Mouse (Mus musculus): ENCODE results near the gene Snx29. TPM values are rescaled to one million over a fixed set of nuclear protein-coding genes. Genes with fewer than 3 reads are reported as not detected.

Snx29 gene
- total and polyA plus RNA-seq, 3 experiments: 2.6 to 9.9 (median 8.9) TPM

DNA sequence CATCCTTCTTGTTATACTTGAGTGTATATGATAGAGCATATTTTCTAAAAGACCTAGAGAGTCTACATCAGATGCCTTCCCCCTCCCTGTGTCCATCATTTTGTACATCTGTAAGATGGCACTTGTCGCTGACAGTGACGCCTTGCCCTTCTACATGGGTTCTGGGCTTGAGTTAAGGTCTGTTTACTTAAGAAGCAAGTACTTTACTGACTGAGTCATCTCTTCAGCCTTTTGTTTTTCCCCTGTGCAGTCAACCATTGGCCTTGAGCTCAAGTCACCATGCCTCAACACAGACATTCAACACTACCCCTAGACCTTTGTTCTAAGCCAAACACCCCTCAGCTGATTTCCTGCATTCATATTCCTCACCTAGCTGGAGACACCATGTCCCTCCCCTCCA lies 385.4 kb downstream of the Snx29 start:
- H3K4me1 ChIP-seq (ENCODE audit: control insufficient read depth, insufficient read depth, low read length): no peaks in the 10 kb centered on the region
- no peak overlapping the region for H3K9ac ChIP-seq (ENCODE audit: low read depth, low read length)
- intact Hi-C loops (cut with DNase I): no loop called here
- TF ChIP-seq POLR2A (IDR thresholded peaks at IDR 0.05; ENCODE audit: insufficient read depth, low read depth, low read length): no peak
- no peak for TF ChIP-seq CTCF (IDR thresholded peaks at IDR 0.05)
- no peak for TF ChIP-seq EP300 (IDR thresholded peaks at IDR 0.05; ENCODE audit: insufficient read depth, low read depth, low read length)
- DNase-seq: no peak
- H3K27me3 ChIP-seq (ENCODE audit: control insufficient read depth, insufficient read depth, low read length): no peaks in the 10 kb centered on the region
- H3K79me2 ChIP-seq (replicated peaks; ENCODE audit: control insufficient read depth, insufficient read depth, low read length): no peaks in the 10 kb centered on the region
- no peak overlapping the region for H3K27ac ChIP-seq
- H3K36me3 ChIP-seq (ENCODE audit: control insufficient read depth, insufficient read depth, low read length): no peaks in the 10 kb centered on the region
- H3K4me3 ChIP-seq: no peak overlapping the region
- 97% methylated on average over 2 of the region's 2 CpGs for WGBS

DNA sequence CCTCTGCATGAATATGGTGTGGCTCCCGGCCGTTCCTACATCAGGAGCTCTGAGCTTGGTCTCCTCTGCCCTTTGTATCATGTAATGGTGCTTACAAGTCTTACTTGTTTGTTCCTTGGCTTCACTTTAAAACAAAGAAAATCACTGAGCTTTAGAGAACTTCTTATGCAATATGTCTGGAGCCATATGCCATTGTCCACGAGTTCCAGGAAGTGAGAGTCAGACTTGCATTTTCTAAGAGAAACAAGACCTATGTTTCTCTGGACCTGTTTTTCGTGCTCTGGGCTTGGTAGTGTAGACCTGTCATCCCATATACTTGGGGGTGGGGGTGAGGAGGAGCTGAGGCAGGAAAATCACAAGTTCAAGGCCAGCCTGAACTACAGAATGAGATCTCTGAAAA lies 386.7 kb downstream of the Snx29 start:
- H3K4me3 ChIP-seq: no peak overlapping the region
- no peak for DNase-seq
- intact Hi-C loops (cut with DNase I): no loop called here
- no peaks in the 10 kb centered on the region for H3K79me2 ChIP-seq (replicated peaks; ENCODE audit: control insufficient read depth, insufficient read depth, low read length)
- no peaks in the 10 kb centered on the region for H3K36me3 ChIP-seq (ENCODE audit: control insufficient read depth, insufficient read depth, low read length)
- no peak overlapping the region for H3K27ac ChIP-seq
- 76% methylated on average over 4 of the region's 4 CpGs for WGBS
- no peaks in the 10 kb centered on the region for H3K4me1 ChIP-seq (ENCODE audit: control insufficient read depth, insufficient read depth, low read length)
- H3K27me3 ChIP-seq (ENCODE audit: control insufficient read depth, insufficient read depth, low read length): no peaks in the 10 kb centered on the region
- H3K9ac ChIP-seq (ENCODE audit: low read depth, low read length): no peak overlapping the region
- TF ChIP-seq CTCF (IDR thresholded peaks at IDR 0.05): no peak
- TF ChIP-seq POLR2A (IDR thresholded peaks at IDR 0.05; ENCODE audit: insufficient read depth, low read depth, low read length): no peak
- TF ChIP-seq EP300 (IDR thresholded peaks at IDR 0.05; ENCODE audit: insufficient read depth, low read depth, low read length): no peak

DNA sequence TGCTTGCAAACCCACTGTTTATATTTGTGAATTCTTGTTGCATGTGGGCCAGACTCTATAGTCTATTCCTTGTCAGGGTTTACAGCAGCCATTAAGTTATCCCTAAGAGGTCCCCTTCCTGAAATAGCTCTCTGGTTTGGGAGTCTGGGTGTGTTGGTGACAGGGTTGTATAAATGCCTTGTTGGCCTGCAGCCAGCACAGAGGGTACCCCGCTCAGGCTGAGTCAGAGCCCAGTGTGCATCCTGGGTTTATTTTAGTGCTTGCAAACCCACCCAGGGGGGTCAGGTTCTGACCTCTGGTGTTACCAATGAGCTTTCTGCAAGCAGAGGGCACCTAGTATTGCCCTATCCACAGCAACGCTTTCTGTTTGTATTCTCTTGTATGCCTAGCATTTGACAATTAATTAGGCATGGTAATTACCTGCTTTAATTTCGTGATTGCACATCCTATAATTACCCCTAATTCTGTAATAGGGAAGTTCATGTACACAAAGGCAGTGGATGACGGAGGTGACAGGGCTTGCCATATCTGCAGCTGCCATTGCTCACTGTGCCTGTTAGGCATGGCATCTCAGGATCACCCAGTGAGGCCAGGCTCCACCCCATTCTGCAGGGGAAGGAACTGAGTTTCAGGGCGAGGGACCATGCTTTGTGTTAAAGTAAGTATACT lies 387.4 kb downstream of the Snx29 start:
- TF ChIP-seq CTCF (IDR thresholded peaks at IDR 0.05) (no peak), POLR2A (IDR thresholded peaks at IDR 0.05; ENCODE audit: insufficient read depth, low read depth, low read length) (no peak), EP300 (IDR thresholded peaks at IDR 0.05; ENCODE audit: insufficient read depth, low read depth, low read length) (no peak)
- WGBS: 68% methylated on average over 5 of the region's 5 CpGs
- peak in 1 of 2 experiments; percentile 13 for DNase-seq
- Histone ChIP-seq H3K79me2 (replicated peaks; ENCODE audit: control insufficient read depth, insufficient read depth, low read length) (no peaks in the 10 kb centered on the region), H3K27ac (no peak overlapping the region), H3K27me3 (ENCODE audit: control insufficient read depth, insufficient read depth, low read length) (no peaks in the 10 kb centered on the region), H3K4me1 (ENCODE audit: control insufficient read depth, insufficient read depth, low read length) (no peaks in the 10 kb centered on the region), H3K9ac (ENCODE audit: low read depth, low read length) (no peak overlapping the region), H3K36me3 (ENCODE audit: control insufficient read depth, insufficient read depth, low read length) (no peaks in the 10 kb centered on the region), H3K4me3 (no peak overlapping the region)
- intact Hi-C loops (cut with DNase I): no loop called here

DNA sequence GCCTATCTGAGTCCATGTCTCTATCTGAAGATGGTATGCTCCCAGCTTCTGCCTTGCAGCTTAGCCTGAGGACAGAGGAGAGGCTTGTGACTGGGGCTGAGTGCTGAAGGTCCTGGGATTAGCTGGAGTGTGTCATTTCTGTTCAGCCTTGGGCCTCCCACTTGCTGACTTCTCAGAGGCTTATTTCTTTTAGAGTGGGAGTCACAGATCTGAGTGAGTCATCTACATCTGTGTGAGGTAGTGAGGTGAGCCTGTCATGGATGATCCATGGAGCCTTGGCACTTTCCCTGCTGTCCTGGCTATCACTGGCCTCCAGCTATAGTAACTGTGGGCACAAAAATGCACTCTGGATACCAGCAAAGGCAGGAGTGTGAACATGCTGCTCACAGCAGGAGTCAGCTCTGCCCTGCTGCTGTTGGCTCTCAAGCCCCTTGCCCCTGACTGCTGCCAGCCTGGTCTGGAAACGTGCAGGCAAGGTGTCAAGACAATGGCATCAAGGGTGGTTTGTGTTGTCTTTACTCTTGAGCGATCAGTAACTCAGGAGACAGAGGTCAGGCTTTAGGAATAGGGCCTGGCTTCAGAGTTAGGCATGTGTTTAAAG lies 390.7 kb downstream of the Snx29 start:
- Histone ChIP-seq H3K4me1 (ENCODE audit: control insufficient read depth, insufficient read depth, low read length) (no peaks in the 10 kb centered on the region), H3K27ac (no peak overlapping the region), H3K9ac (ENCODE audit: low read depth, low read length) (no peak overlapping the region), H3K36me3 (ENCODE audit: control insufficient read depth, insufficient read depth, low read length) (no peaks in the 10 kb centered on the region), H3K79me2 (replicated peaks; ENCODE audit: control insufficient read depth, insufficient read depth, low read length) (no peaks in the 10 kb centered on the region), H3K27me3 (ENCODE audit: control insufficient read depth, insufficient read depth, low read length) (no peaks in the 10 kb centered on the region), H3K4me3 (no peak overlapping the region)
- 64% methylated on average over 2 of the region's 2 CpGs for WGBS
- intact Hi-C loops (cut with DNase I): no loop called here
- TF ChIP-seq EP300 (IDR thresholded peaks at IDR 0.05; ENCODE audit: insufficient read depth, low read depth, low read length): no peak
- no peak for TF ChIP-seq POLR2A (IDR thresholded peaks at IDR 0.05; ENCODE audit: insufficient read depth, low read depth, low read length)
- TF ChIP-seq CTCF (IDR thresholded peaks at IDR 0.05): no peak
- DNase-seq: no peak

DNA sequence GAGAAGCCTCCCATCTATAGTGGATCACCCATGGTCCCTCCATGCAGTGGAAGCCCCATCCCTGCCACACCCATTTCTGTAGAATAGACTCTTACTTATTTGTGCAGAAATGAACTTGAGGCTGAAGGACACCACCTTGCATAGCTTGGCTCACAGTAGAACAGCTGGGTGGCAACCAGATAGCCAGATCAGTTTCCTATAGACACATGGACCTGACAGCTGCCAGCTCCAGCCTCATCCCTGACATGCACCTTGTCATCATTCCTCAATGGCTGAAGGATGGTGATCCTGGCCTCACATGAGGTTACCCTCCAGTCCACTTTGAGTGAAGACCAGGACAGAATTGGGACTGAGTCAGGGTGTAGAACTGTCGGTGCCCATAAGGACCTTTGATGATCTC lies 394.2 kb downstream of the Snx29 start:
- TF ChIP-seq CTCF (IDR thresholded peaks at IDR 0.05): no peak
- no peak for TF ChIP-seq POLR2A (IDR thresholded peaks at IDR 0.05; ENCODE audit: insufficient read depth, low read depth, low read length)
- TF ChIP-seq EP300 (IDR thresholded peaks at IDR 0.05; ENCODE audit: insufficient read depth, low read depth, low read length): no peak
- WGBS: 100% methylated on average over 1 of the region's 1 CpGs
- Histone ChIP-seq H3K79me2 (replicated peaks; ENCODE audit: control insufficient read depth, insufficient read depth, low read length) (no peaks in the 10 kb centered on the region), H3K4me3 (no peak overlapping the region), H3K4me1 (ENCODE audit: control insufficient read depth, insufficient read depth, low read length) (no peaks in the 10 kb centered on the region), H3K27me3 (ENCODE audit: control insufficient read depth, insufficient read depth, low read length) (no peaks in the 10 kb centered on the region), H3K27ac (no peak overlapping the region), H3K9ac (ENCODE audit: low read depth, low read length) (no peak overlapping the region), H3K36me3 (ENCODE audit: control insufficient read depth, insufficient read depth, low read length) (no peaks in the 10 kb centered on the region)
- no peak for DNase-seq
- intact Hi-C loops (cut with DNase I): no loop called here

DNA sequence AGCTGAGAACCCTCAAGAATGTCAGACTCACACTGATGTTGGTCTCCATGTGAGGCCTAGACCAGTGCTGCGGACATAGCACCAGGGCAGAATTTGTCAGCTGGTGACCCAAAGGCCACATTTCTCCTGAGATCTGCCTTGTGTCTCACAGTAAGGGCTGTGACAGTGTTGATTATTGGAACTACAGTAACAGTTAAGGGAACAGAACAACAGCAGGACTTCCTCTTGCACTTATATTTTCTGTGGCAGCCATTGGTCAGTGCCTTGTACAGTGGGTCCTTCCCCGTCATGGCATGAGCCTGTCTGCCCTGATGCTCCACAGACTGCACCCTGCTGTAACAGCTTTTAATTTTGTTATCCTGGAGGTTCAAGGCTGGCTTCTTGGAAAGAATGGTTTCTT lies 403.2 kb downstream of the Snx29 start:
- no peaks in the 10 kb centered on the region for H3K4me1 ChIP-seq (ENCODE audit: control insufficient read depth, insufficient read depth, low read length)
- no peak overlapping the region for H3K27ac ChIP-seq
- H3K9ac ChIP-seq (ENCODE audit: low read depth, low read length): no peak overlapping the region
- no peaks in the 10 kb centered on the region for H3K27me3 ChIP-seq (ENCODE audit: control insufficient read depth, insufficient read depth, low read length)
- 81% methylated on average over 2 of the region's 2 CpGs for WGBS
- H3K36me3 ChIP-seq (ENCODE audit: control insufficient read depth, insufficient read depth, low read length): no peaks in the 10 kb centered on the region
- H3K4me3 ChIP-seq: no peak overlapping the region
- H3K79me2 ChIP-seq (replicated peaks; ENCODE audit: control insufficient read depth, insufficient read depth, low read length): no peaks in the 10 kb centered on the region
- TF ChIP-seq EP300 (IDR thresholded peaks at IDR 0.05; ENCODE audit: insufficient read depth, low read depth, low read length): no peak
- TF ChIP-seq CTCF (IDR thresholded peaks at IDR 0.05): no peak
- TF ChIP-seq POLR2A (IDR thresholded peaks at IDR 0.05; ENCODE audit: insufficient read depth, low read depth, low read length): no peak
- intact Hi-C loops (cut with DNase I): no loop called here
- DNase-seq: no peak

Data from heart, adult 2 months (tissue).